Mouse (Mus musculus) MEL-GATA-1-ER (cell line): ENCODE results near the gene Plcb4.

Experiments
- DNase-seq: peaks from one replicate; pipeline ENCODE4 v3.0.0-alpha.2; 2012; ENCODE audit warnings: low read depth; ENCODE audit errors: extremely low read depth

The Plcb4 gene

GRCm38 (mm10) chr2:136000933-136001332 lies 342.1 kb downstream of the Plcb4 start:
- DNase-seq, result no peak

GRCm38 (mm10) chr2:136002118-136002517 lies 343.3 kb downstream of the Plcb4 start:
- DNase-seq, result no peak

GRCm38 (mm10) chr2:136003836-136004235 lies 345.0 kb downstream of the Plcb4 start:
- no peak for DNase-seq

GRCm38 (mm10) chr2:136006280-136006679 lies 347.5 kb downstream of the Plcb4 start:
- DNase-seq, result no peak

GRCm38 (mm10) chr2:136012759-136013158 lies 353.9 kb downstream of the Plcb4 start:
- DNase-seq, result no peak

GRCm38 (mm10) chr2:136048464-136048863 lies 389.7 kb downstream of the Plcb4 start:
- no peak for DNase-seq

GRCm38 (mm10) chr2:136050793-136051615 lies 392.2 kb downstream of the Plcb4 start:
- DNase-seq, result no peak

- DNase-seq, result no peak
Measured at GRCm38 (mm10) chr2:136051688-136052289, 393.0 kb downstream of the Plcb4 start, which contains the start of gene Lamp5. Gene Lamp5, plus strand, starts transcription at chr2:136052239.

GRCm38 (mm10) chr2:136057861-136058331 lies 399.1 kb downstream of the Plcb4 start:
- DNase-seq, result no peak

GRCm38 (mm10) chr2:136058398-136058797 lies 399.6 kb downstream of the Plcb4 start:
- DNase-seq, result no peak

GRCm38 (mm10) chr2:136059029-136059669 lies 400.3 kb downstream of the Plcb4 start:
- DNase-seq, result no peak
